Mouse (Mus musculus) thymus, adult 2 months (tissue): Measurements from ENCODE around the gene Qk.

Source experiments
- CTCF ChIP-seq: fragments of 200-500 bp; IDR thresholded peaks from 2 replicates; pipeline ENCODE4 v1.5.1; 2012; ENCODE audit warnings: mild to moderate bottlenecking, control low read depth, low read length, moderate library complexity, borderline replicate concordance; ENCODE audit not compliant: control insufficient read depth, poor library complexity, insufficient read depth; ENCODE audit errors: extremely low read depth
- POLR2A ChIP-seq: fragments of 200-500 bp; IDR thresholded peaks from 2 replicates; pipeline ENCODE4 v1.6.1; 2012; ENCODE audit warnings: mild to moderate bottlenecking, low read length, control low read depth, moderate library complexity; ENCODE audit not compliant: control insufficient read depth, poor library complexity, insufficient read depth; ENCODE audit errors: extremely low read depth

DNA sequence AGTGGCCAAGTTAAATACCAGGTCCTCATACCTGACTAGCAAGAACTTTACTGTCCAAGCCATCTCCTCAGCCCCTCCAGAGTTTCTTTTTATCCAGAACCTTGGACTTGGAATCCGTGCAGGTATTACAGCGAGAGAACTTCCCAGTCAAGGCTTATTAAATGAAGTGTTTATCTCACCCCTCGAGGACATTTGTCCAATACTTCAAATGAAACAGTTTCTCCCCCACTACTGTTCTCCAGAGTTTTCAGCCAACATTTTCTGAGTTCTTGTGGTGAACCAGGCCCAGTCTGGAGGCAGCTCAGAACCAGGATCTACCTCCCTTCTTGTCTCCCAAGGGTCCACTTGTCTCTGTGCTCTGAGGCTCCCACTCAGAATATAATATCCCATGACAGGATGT, 43.5 kb upstream of the Qk start:
- TF ChIP-seq CTCF: no peak
- TF ChIP-seq POLR2A: no peak
